Mouse (Mus musculus) lung, embryonic 15.5 days (tissue): ENCODE data around the gene Fam189a1. TPM values are rescaled to one million over a fixed set of nuclear protein-coding genes. Genes with fewer than 3 reads are reported as not detected.
A peak's percentile ranks its signal among the peaks of the same experiment; 100 is the strongest.

Experiments
- ATAC-seq: fragments of 200-750 bp; cut with Nextera tagmentation; 2 replicates; pipeline ENCODE4 v1.8.0; 2017; ENCODE audit warnings: moderate number of reproducible peaks, borderline replicate concordance; ENCODE audit not compliant: low FRiP score, low TSS enrichment; ENCODE audit errors: extremely low read depth
- H3K27ac ChIP-seq: fragments of 300-500 bp; sonication (generic); 2 replicates; pipeline ENCODE4 v1.5.1; 2015; ENCODE audit warnings: moderate library complexity, mild to moderate bottlenecking, inconsistent platforms
- H3K27me3 ChIP-seq: fragments of 300-500 bp; sonication (generic); 2 replicates; pipeline ENCODE4 v1.6.1; 2015; ENCODE audit warnings: inconsistent platforms
- H3K36me3 ChIP-seq: fragments of 300-500 bp; sonication (generic); 2 replicates; pipeline ENCODE4 v1.6.1; 2015; ENCODE audit warnings: inconsistent platforms
- H3K4me1 ChIP-seq: fragments of 300-500 bp; sonication (generic); 2 replicates; pipeline ENCODE4 v1.6.1; 2015; ENCODE audit warnings: inconsistent platforms
- H3K4me2 ChIP-seq: fragments of 300-500 bp; sonication (generic); 2 replicates; pipeline ENCODE4 v1.6.1; 2015; ENCODE audit warnings: inconsistent platforms, mild to moderate bottlenecking, moderate library complexity
- H3K4me3 ChIP-seq: fragments of 300-500 bp; sonication (generic); 2 replicates; pipeline ENCODE4 v1.5.1; 2015; ENCODE audit warnings: mild to moderate bottlenecking, inconsistent platforms
- H3K9ac ChIP-seq: fragments of 300-500 bp; sonication (generic); 2 replicates; pipeline ENCODE4 v1.6.1; 2015; ENCODE audit warnings: inconsistent platforms
- H3K9me3 ChIP-seq: fragments of 300-500 bp; sonication (generic); 2 replicates; pipeline ENCODE4 v1.6.1; 2016; ENCODE audit warnings: inconsistent platforms
- WGBS: fragments of 180-500 bp; shearing (Covaris S2); methylation state at CpG from one replicate; pipeline ENCODE4 v1.1.7; 2015; 5-methylcytosine and 5-hydroxymethylcytosine counted together
- polyA plus RNA-seq: library from polyadenylated mRNA; unstranded; fragments of >200 nt; fragmentation: Nextera tagmentation; extraction: Ambion mirVana; gene quantifications from 2 replicates; pipeline ENCODE4 v1.2.1, GENCODE M21; 2015

Fam189a1 gene
- polyA plus RNA-seq: 0.44 and 0.50 TPM in 2 replicates

DNA sequence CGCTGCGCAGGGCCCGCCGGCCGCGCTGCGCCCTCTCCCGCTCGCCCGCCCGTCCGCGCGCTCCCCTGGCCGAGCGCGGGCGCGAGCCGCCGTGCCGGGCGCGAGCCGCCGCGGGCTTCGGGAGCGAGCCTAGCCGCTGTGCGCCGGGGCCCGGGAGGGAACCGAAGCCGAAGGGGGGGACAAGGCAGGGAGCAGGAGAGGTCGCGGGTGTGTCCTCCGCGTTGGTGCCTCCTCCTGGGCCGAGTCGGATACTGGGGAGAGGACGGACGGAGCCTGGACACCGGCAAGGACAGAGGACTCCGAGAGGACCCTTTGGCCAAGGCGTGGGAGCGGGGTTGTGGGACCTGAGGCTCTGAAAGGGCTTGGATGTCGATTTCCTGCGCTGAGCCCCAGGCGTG lies at the start of gene Fam189a1:
Gene Fam189a1 (minus strand): TSS at position 57 of the 398 bp plus-strand sequence.
- under 1% methylated on average over 38 of the region's 50 CpGs for WGBS
- Histone ChIP-seq H3K4me2 (peak within 1 kb of the TSS; percentile 100), H3K4me3 (peak within 1 kb of the TSS; percentile 56), H3K36me3 (no peaks in the 10 kb centered on the region), H3K4me1 (0 out of 2 replicates have a peak, but pooled peaks cover 4% of the 10 kb centered on the region), H3K9ac (peak within 1 kb of the TSS; percentile 29), H3K9me3 (no peaks in the 10 kb centered on the region), H3K27ac (no peak within 1 kb of the TSS), H3K27me3 (peaks cover 57% of the 10 kb centered on the region)
- ATAC-seq: peak; percentile 83

DNA sequence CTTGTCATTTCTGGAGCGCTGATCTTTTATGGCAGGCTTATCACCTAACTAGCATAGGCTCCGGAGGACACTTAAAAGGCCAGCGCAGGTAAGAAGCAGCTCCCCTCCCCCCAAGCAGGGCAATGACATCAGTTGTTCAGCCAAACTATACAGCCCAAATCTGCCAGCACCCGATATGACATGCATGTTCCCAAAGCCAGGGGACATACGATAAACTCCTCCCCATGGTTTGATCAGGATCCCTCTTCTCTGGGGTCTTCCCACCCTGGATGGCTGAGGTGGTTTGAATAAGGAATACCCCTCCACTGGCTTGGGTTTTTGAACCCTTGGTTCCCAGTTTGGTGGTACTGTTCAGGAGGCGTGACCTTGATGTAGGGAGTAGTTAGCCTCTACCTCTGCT lies 49.7 kb upstream of the Fam189a1 start:
- Histone ChIP-seq H3K9ac (no peak overlapping the region), H3K27ac (no peak overlapping the region), H3K4me2 (no peak overlapping the region), H3K27me3 (no peaks in the 10 kb centered on the region), H3K9me3 (no peaks in the 10 kb centered on the region), H3K36me3 (no peaks in the 10 kb centered on the region), H3K4me1 (no peaks in the 10 kb centered on the region), H3K4me3 (no peak overlapping the region)
- no peak for ATAC-seq
- WGBS: 91% methylated on average over 6 of the region's 6 CpGs

GRCm38 (mm10) chr7:65202719-65203118 lies 46.3 kb upstream of the Fam189a1 start:
- Histone ChIP-seq H3K27ac (no peak overlapping the region), H3K36me3 (no peaks in the 10 kb centered on the region), H3K27me3 (no peaks in the 10 kb centered on the region), H3K4me1 (no peaks in the 10 kb centered on the region), H3K4me2 (no peak overlapping the region), H3K9ac (no peak overlapping the region), H3K4me3 (no peak overlapping the region), H3K9me3 (no peaks in the 10 kb centered on the region)
- ATAC-seq: no peak
- 87% methylated on average over 10 of the region's 10 CpGs for WGBS

DNA sequence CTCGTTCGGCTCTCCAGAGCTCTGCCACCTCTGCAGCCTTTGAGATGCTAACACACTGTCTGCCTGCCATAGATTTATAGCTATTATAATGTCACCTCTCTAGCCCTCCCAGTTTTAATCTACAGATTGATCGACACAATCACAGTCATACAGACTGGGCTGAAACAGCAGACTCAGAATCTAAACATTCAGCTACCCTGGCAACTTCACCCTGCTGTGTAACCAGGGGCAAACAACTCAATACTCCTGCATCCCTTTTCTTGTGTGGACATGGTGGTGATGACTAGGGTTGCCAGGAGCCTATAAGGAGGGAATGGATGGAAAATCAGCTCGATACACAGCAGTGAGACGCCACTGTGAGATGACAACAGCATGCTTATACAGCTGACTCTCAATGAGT lies 24.3 kb upstream of the Fam189a1 start:
- Histone ChIP-seq H3K9me3 (no peaks in the 10 kb centered on the region), H3K27ac (no peak overlapping the region), H3K27me3 (no peaks in the 10 kb centered on the region), H3K4me2 (no peak overlapping the region), H3K36me3 (no peaks in the 10 kb centered on the region), H3K4me3 (no peak overlapping the region), H3K4me1 (no peaks in the 10 kb centered on the region), H3K9ac (no peak overlapping the region)
- no peak for ATAC-seq
- 49% methylated on average over 5 of the region's 5 CpGs for WGBS

DNA sequence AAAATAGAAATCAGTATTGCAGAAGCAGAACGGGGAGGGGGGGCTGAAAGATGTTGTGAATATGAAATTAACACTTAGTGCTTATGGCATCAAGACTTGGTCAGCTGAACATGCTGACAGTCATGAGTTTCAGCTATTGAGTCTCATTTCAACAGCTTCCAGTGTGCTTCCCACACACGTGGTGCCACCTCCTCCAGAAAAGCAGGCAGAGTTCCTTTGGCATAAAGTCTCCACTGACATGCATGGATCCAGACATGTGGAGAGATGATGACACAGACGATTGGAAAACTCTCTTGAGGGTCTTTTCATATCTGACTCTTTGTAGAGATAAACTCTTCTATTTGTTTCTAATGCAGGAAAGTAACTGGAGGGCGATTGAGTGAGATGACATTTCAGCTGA lies 14.4 kb upstream of the Fam189a1 start:
- Histone ChIP-seq H3K4me2 (no peak overlapping the region), H3K27me3 (no peaks in the 10 kb centered on the region), H3K36me3 (no peaks in the 10 kb centered on the region), H3K9me3 (no peaks in the 10 kb centered on the region), H3K4me1 (no peaks in the 10 kb centered on the region), H3K4me3 (no peak overlapping the region), H3K27ac (no peak overlapping the region), H3K9ac (no peak overlapping the region)
- ATAC-seq: no peak
- 65% methylated on average over 4 of the region's 4 CpGs for WGBS

- 10% methylated on average over 16 of the region's 16 CpGs for WGBS
- no peak for ATAC-seq
- peaks cover 57% of the 10 kb centered on the region for H3K27me3 ChIP-seq
Observed at GRCm38 (mm10) chr7:65157031-65158025, 958 bp upstream of the Fam189a1 start.

GRCm38 (mm10) chr7:65155628-65156513 lies 499 bp downstream of the Fam189a1 start:
- Histone ChIP-seq H3K4me2 (peak overlapping the region; percentile 100), H3K36me3 (no peaks in the 10 kb centered on the region), H3K9ac (peak overlapping the region; percentile 29), H3K4me3 (peak overlapping the region; percentile 56), H3K27ac (no peak overlapping the region), H3K27me3 (peaks cover 57% of the 10 kb centered on the region), H3K4me1 (0 out of 2 replicates have a peak, but pooled peaks cover 4% of the 10 kb centered on the region), H3K9me3 (no peaks in the 10 kb centered on the region)
- under 1% methylated on average over 80 of the region's 122 CpGs for WGBS
- peak; percentile 66; the same call in 1 of the 2 replicates for ATAC-seq

More at GRCm38 (mm10) chr7:65157031-65158025, 958 bp upstream of the Fam189a1 start:
- Histone ChIP-seq H3K9me3 (no peaks in the 10 kb centered on the region), H3K4me3 (0 out of 2 replicates have a peak overlapping the region, but pooled peaks have one; percentile 56), H3K4me1 (0 out of 2 replicates have a peak, but pooled peaks cover 4% of the 10 kb centered on the region), H3K27ac (no peak overlapping the region), H3K36me3 (no peaks in the 10 kb centered on the region), H3K4me2 (peak overlapping the region; percentile 100), H3K9ac (no peak overlapping the region)

DNA sequence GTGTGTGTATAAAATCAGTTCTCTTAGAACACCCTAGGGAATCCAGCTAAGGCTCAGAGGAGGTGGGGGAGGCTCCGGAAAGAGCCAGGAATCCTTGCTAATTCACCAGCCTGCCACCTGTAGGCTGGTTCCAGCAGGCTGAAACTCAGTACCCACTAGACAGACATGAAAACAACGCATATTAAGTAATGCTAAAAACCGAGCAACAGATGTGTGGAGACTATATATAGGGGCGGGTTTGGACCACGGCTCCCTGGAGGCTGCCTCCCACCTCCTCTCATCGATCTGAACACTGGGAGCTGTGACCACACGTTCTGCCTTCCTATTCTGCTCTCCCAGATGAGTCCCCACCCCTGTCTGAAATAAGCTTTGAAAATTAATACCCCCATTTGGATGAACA lies 1.8 kb downstream of the Fam189a1 start:
- no peaks in the 10 kb centered on the region for H3K9me3 ChIP-seq
- 20% methylated on average over 7 of the region's 7 CpGs for WGBS
- peaks cover 57% of the 10 kb centered on the region for H3K27me3 ChIP-seq

GRCm38 (mm10) chr7:65153846-65154245 lies 2.5 kb downstream of the Fam189a1 start:
- Histone ChIP-seq H3K4me3 (no peak overlapping the region), H3K27ac (no peak overlapping the region), H3K4me2 (no peak overlapping the region), H3K27me3 (peaks cover 56% of the 10 kb centered on the region), H3K9me3 (no peaks in the 10 kb centered on the region), H3K4me1 (0 out of 2 replicates have a peak, but pooled peaks cover 4% of the 10 kb centered on the region), H3K9ac (no peak overlapping the region), H3K36me3 (no peaks in the 10 kb centered on the region)
- 70% methylated on average over 7 of the region's 7 CpGs for WGBS
- no peak for ATAC-seq

More for the DNA sequence above, 1.8 kb downstream of the Fam189a1 start:
- no peak for ATAC-seq
- Histone ChIP-seq H3K4me1 (0 out of 2 replicates have a peak, but pooled peaks cover 4% of the 10 kb centered on the region), H3K4me2 (no peak overlapping the region), H3K27ac (no peak overlapping the region), H3K9ac (no peak overlapping the region), H3K4me3 (no peak overlapping the region), H3K36me3 (no peaks in the 10 kb centered on the region)

GRCm38 (mm10) chr7:65151526-65151925 lies 4.8 kb downstream of the Fam189a1 start:
- Histone ChIP-seq H3K9ac (no peak overlapping the region), H3K36me3 (no peaks in the 10 kb centered on the region), H3K27me3 (peaks cover 33% of the 10 kb centered on the region), H3K27ac (no peak overlapping the region), H3K9me3 (no peaks in the 10 kb centered on the region), H3K4me3 (no peak overlapping the region), H3K4me1 (0 out of 2 replicates have a peak, but pooled peaks cover 4% of the 10 kb centered on the region), H3K4me2 (no peak overlapping the region)
- WGBS: 89% methylated on average over 7 of the region's 7 CpGs
- ATAC-seq: no peak

- Histone ChIP-seq H3K27me3 (peaks cover 12% of the 10 kb centered on the region), H3K4me1 (no peaks in the 10 kb centered on the region), H3K9me3 (no peaks in the 10 kb centered on the region), H3K9ac (no peak overlapping the region), H3K4me3 (no peak overlapping the region), H3K36me3 (no peaks in the 10 kb centered on the region), H3K27ac (no peak overlapping the region), H3K4me2 (no peak overlapping the region)
- ATAC-seq: no peak
- WGBS: 89% methylated on average over 9 of the region's 9 CpGs
Observed at GRCm38 (mm10) chr7:65149040-65149439, 7.3 kb downstream of the Fam189a1 start.
